Mouse (Mus musculus) spleen, postnatal 10 days (tissue): ENCODE results near the gene Olfr978.
"Not testable (repeated sequence)": the region's sequence is repeated elsewhere in the genome, so short reads cannot be mapped to it uniquely, and the experiment has no call there.

Experiments
- DNase-seq, 2 experiments: peaks; one replicate each; pipeline ENCODE4 v3.0.0; 2021 to 2022; ENCODE audit warnings: low spot score in 2 of 2

Gene Olfr978

GRCm38 (mm10) chr9:39991813-39992212 lies at the start of gene Olfr978:
Olfr978 (plus strand) TSS chr9:39992113.
- no peak for DNase-seq

- no peak for DNase-seq
Observed at GRCm38 (mm10) chr9:39951946-39952345, 40.0 kb upstream of the Olfr978 start, which contains the start of gene Olfr975. Olfr975 (minus strand) TSS chr9:39952046.

DNA sequence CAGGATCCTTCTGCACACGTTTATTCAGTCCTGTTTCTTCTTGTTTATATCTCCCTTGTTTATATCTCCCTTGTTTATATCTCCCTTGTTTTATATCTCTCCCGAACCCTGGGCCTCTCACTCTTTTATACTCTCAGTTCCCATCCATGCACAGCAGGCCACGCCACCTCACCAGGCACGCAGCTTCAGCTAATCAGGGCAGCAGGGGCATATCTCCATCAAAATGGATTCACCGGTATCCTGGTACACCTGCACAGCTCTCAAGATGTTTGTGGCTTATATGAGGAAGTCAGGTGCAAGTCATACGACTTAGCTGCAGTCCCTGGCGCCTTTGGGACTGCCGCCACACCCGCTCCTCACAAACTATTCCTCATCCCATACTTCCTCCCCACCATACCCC lies 30.9 kb upstream of the Olfr978 start, which contains the start of gene Olfr976:
Gene Olfr976, minus strand, starts transcription at position 101 of the 400 bp plus-strand sequence.
- DNase-seq = not testable (repeated sequence)

DNA sequence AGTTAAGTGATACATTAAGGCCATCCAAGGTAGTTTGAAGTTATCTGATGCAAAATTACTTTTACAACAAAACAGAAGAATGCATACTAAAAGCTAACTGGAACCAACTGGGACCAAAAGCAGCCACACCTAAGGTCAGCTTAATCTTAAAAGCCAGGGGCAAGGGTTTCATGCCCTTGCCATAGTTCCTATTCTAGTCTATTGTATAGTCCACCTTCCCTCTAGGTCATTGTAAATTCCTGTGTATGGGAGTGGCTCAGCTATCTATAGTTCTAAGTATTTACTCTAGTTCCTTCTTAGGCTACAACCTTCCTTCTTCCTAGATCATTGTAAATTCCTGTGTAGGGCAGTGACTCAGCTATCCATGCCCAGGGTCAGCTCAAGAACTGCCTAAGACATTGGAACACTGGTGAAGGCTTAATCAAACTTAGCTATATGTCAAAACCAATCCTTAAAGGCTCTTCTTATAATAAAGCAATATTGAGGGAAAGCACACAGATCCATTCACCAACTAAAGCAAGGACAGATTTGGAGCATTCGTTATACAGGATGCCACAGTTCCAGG lies 15.2 kb upstream of the Olfr978 start:
- not testable (repeated sequence) for DNase-seq

GRCm38 (mm10) chr9:40003365-40003764 lies 11.5 kb downstream of the Olfr978 start, which contains the start of gene Olfr979:
Olfr979 (minus strand) TSS chr9:40003465.
- DNase-seq = no peak

- DNase-seq = no peak
Observed at GRCm38 (mm10) chr9:40009482-40009881, 17.6 kb downstream of the Olfr978 start, which contains the start of gene Olfr980. Olfr980 (minus strand) TSS chr9:40009582.

DNA sequence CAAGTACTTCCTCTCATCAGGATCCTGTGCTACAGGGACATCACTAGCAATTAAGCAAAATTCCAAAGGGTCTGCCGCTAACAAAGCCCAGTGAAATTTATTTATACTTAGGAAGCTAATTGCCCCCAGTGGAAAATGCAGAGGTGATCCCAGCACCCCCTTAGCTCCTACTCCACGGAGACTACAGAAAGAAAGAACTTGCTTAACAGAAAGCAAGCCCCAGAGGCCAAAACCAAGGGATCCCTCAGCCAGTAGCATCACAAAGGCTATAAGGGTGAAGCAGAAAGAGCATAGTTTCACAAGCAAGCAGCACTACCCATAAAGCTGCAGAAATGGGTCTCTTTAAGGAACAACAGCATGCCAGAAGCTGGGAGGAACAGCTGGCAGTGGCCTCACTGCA lies 29.3 kb downstream of the Olfr978 start, which contains the start of gene Olfr981:
Gene Olfr981, plus strand, starts transcription at position 301 of the 400 bp plus-strand sequence.
- DNase-seq = no peak
